Mouse (Mus musculus): ENCODE data around the gene Cacnb4. TPM values are rescaled to one million over a fixed set of nuclear protein-coding genes. Genes with fewer than 3 reads are reported as not detected.

Gene Cacnb4
- polyA plus RNA-seq, 1 experiment from 2014 or later = 1.4 TPM

DNA sequence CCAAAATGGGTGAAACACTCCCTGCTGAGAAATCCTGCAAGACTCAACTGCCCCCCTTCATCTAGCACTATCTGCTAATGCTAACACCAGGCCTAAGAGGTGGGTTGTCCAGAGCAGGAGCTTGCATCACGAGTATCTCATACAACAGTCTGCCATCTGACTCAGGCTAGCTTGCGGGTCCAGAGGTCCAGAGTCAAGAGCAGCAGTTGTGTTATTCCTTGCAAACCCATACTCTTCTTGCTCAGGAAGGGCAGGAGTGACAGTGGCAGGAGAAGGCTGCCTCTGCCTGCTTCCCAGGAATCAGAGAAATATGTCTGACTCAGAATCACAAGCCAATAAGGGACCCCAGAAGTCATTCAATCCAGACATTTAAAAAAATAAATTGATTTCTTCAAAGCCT, 116.4 kb downstream of the Cacnb4 start:
- no peaks in the 10 kb centered on the region for H3K4me1 ChIP-seq
- no peak overlapping the region for H3K4me2 ChIP-seq (replicated peaks)
- H3K9me3 ChIP-seq = no peaks in the 10 kb centered on the region
- H3K4me3 ChIP-seq = no peak overlapping the region
- 81% methylated on average over 2 of the region's 2 CpGs for WGBS
- H3K27ac ChIP-seq = no peak overlapping the region
- no peak for ATAC-seq (ENCODE audit: insufficient number of reproducible peaks, insufficient read depth, low FRiP score, low TSS enrichment)
- H3K27me3 ChIP-seq = no peaks in the 10 kb centered on the region
- no peaks in the 10 kb centered on the region for H3K36me3 ChIP-seq
- no peak overlapping the region for H3K9ac ChIP-seq

DNA sequence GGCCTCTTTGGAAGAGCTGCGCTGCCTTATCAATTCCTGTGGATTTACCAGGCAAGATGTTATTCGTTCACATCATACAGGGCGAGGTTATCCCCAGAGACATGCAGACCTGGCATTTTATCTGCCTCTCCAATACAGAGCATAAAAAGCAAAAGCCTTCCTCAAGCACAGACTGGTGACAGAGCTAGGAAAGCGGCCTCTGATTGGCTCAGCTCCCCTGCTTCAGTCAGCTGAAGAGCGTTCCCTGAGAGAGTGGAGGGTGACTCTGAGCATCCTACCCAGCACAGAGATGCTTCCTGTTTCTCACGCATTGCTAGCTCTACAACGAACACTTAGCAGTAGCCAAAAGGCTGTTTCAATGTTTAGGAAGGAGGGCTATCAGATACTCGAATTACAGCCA, 118.2 kb downstream of the Cacnb4 start:
- WGBS = 38% methylated on average over 8 of the region's 8 CpGs
- Histone ChIP-seq H3K4me1 (no peaks in the 10 kb centered on the region), H3K9me3 (no peaks in the 10 kb centered on the region), H3K27me3 (no peaks in the 10 kb centered on the region), H3K4me2 (replicated peaks) (no peak overlapping the region), H3K9ac (no peak overlapping the region), H3K27ac (no peak overlapping the region), H3K4me3 (no peak overlapping the region), H3K36me3 (no peaks in the 10 kb centered on the region)
- ATAC-seq (ENCODE audit: insufficient number of reproducible peaks, insufficient read depth, low FRiP score, low TSS enrichment) = 0 out of 2 replicates have a peak, but pooled peaks have one; percentile 69

DNA sequence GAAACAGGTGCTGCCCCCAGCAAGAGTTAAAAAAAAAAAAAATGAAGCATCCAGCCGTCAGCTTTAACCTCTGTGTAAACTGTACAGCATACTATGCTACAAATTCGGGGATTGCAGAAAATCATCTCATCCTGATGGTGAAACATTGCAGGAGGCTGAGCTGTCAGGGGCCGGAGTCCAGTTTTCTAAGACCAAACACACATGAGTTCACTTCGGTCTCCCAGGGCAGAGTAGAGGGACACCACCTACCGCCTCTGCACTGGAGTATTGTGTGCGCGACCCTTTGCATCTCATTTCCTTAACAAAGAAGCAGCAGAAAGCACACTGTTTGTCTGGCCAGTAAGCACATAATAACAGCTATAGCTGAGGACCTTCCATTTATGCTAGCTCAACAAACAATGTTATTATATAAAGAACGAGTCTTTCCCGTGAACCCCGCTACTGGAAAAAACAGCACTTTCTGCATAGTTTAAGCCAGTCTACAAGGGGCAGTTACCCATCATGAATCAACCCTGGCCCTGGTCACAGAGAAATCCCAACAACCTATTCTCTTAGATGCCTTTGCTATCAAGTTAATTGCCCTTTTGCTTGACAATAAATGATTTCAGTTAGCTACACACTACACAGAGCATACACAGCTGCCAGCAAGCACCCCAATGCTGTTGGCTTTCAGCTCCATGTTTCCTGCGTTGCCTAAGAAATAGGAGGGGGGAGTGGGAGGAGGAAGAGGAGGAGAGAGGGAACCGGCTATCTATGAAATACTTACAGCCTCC, 118.9 kb downstream of the Cacnb4 start:
- H3K36me3 ChIP-seq = no peaks in the 10 kb centered on the region
- H3K4me2 ChIP-seq (replicated peaks) = no peak overlapping the region
- no peak overlapping the region for H3K4me3 ChIP-seq
- H3K9me3 ChIP-seq = no peaks in the 10 kb centered on the region
- no peaks in the 10 kb centered on the region for H3K4me1 ChIP-seq
- H3K27ac ChIP-seq = no peak overlapping the region
- ATAC-seq (ENCODE audit: insufficient number of reproducible peaks, insufficient read depth, low FRiP score, low TSS enrichment) = no peak
- 74% methylated on average over 12 of the region's 12 CpGs for WGBS
- no peaks in the 10 kb centered on the region for H3K27me3 ChIP-seq
- no peak overlapping the region for H3K9ac ChIP-seq

DNA sequence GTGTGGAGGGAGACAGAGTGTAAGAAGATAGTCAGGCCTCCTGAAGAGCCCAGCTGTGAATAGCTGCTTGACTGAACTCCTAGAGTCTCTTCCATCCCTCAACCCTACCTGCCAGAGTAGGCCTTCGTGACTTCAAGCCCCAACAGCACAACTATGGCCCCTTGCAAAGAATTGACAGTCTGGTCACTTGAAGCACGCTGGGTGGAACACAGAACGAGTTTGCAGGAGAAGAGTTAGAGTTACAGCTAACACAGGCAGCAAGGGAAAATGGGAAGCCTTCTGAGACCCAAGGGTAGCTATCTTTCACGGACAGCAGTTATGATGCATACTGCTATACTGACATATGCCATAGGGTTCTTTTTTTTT, 119.7 kb downstream of the Cacnb4 start:
- H3K9ac ChIP-seq = no peak overlapping the region

DNA sequence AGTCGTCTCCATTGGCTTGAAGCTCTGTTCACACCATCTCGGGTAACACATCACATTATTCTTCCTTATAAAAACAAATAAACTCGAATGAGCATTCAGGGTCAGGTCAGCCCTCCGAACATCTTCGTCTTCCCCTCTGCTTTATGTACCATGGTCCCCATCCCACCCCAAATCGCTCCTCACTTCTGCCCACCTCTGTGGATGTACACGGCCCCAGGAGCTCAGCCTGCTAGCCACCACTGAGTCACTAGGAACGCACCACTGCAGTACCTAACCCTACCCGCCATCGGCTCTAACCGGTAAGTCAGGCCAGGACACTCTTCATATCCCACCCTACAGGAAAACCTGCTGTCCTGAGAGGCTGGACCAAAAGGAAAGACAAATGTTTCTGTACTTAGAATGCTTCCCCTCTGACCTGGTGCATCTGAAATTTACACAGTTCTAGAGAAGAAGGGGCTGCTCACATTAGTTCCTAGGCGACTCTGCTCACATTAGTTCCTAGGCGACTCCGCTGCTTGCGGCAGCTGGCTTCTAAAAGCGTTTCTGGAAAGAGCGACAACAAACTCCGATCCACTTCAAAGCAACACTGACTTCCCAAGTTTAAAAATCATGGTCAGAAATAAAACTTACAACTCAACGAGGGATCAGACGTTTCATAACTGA, 120.2 kb downstream of the Cacnb4 start:
- Histone ChIP-seq H3K27ac (no peak overlapping the region), H3K9me3 (no peaks in the 10 kb centered on the region), H3K4me1 (no peaks in the 10 kb centered on the region), H3K4me3 (no peak overlapping the region), H3K9ac (no peak overlapping the region), H3K4me2 (replicated peaks) (no peak overlapping the region), H3K36me3 (no peaks in the 10 kb centered on the region), H3K27me3 (no peaks in the 10 kb centered on the region)
- WGBS = 82% methylated on average over 20 of the region's 20 CpGs
- no peak for ATAC-seq (ENCODE audit: insufficient number of reproducible peaks, insufficient read depth, low FRiP score, low TSS enrichment)

More for the DNA sequence above, 119.7 kb downstream of the Cacnb4 start:
- no peaks in the 10 kb centered on the region for H3K9me3 ChIP-seq
- no peak overlapping the region for H3K27ac ChIP-seq
- no peaks in the 10 kb centered on the region for H3K36me3 ChIP-seq
- ATAC-seq (ENCODE audit: insufficient number of reproducible peaks, insufficient read depth, low FRiP score, low TSS enrichment) = no peak
- 84% methylated on average over 4 of the region's 4 CpGs for WGBS
- H3K4me2 ChIP-seq (replicated peaks) = no peak overlapping the region
- H3K27me3 ChIP-seq = no peaks in the 10 kb centered on the region
- no peaks in the 10 kb centered on the region for H3K4me1 ChIP-seq
- H3K4me3 ChIP-seq = no peak overlapping the region

DNA sequence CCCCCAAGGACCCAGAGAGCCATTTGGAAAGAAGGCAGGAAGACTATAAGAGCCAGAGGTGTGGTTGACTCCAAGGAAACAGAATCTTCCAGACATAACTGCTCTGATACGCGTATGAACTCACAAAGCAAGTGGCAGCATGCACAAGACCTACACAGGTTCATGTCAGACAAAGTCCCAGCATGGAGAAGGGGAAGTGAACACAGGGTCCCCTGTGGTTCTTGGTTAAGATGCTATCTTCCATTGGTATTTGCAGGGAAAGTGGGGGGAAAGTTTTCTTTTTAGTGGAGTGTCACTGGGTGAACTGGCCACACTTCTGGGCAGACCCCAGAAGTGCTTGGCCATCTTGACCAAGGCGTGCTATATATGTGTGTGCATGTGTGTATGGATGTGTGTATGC, 128.2 kb downstream of the Cacnb4 start:
- Histone ChIP-seq H3K27ac (no peak overlapping the region), H3K9me3 (no peaks in the 10 kb centered on the region), H3K4me2 (replicated peaks) (no peak overlapping the region), H3K4me1 (no peaks in the 10 kb centered on the region), H3K9ac (no peak overlapping the region), H3K27me3 (no peaks in the 10 kb centered on the region), H3K4me3 (no peak overlapping the region), H3K36me3 (no peaks in the 10 kb centered on the region)
- no peak for ATAC-seq (ENCODE audit: insufficient number of reproducible peaks, insufficient read depth, low FRiP score, low TSS enrichment)
- WGBS = 93% methylated on average over 3 of the region's 3 CpGs

DNA sequence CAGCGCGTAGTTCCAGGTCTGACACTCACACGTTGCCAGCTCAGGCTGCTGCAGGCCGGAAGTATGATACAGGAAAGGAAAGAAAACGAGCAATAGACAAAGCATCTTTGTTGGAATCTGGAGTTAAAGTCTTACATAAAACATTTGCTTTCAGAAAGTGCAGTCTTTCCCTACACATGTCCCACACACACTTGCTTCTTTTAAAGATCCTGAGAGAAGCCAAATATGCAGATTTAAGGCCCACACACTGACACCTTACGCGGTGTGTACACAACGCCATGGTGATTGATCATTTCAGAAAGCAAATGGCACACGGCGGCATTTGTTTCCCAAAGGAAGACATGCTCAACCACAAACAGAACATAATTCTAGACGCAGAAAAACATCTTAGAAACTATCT, 129.3 kb downstream of the Cacnb4 start:
- no peak overlapping the region for H3K9ac ChIP-seq
- H3K27ac ChIP-seq = no peak overlapping the region
- no peaks in the 10 kb centered on the region for H3K9me3 ChIP-seq
- no peak overlapping the region for H3K4me2 ChIP-seq (replicated peaks)
- H3K4me1 ChIP-seq = no peaks in the 10 kb centered on the region
- ATAC-seq (ENCODE audit: insufficient number of reproducible peaks, insufficient read depth, low FRiP score, low TSS enrichment) = no peak
- WGBS = 87% methylated on average over 11 of the region's 11 CpGs
- H3K4me3 ChIP-seq = no peak overlapping the region
- H3K36me3 ChIP-seq = no peaks in the 10 kb centered on the region
- H3K27me3 ChIP-seq = no peaks in the 10 kb centered on the region

DNA sequence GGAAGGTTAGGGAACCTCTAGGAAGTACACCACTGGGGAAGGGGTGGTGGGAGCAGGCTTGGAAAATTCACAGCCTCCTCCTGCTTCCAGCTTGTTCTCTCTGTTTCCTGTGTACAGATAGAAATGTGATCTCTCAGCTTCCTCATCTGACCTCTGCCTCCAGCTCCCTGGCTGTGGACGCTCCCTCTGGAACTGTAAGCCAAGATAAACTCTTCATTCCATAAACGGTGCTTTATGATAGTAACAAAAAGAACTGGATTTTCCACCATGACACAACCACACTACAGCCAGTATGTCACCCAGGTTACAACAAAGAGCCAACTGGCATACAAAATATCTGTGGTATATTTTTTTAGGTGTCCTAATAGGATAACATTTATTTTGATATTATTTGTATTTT, 132.1 kb downstream of the Cacnb4 start:
- H3K36me3 ChIP-seq = no peaks in the 10 kb centered on the region
- H3K27ac ChIP-seq = no peak overlapping the region
- H3K27me3 ChIP-seq = no peaks in the 10 kb centered on the region
- no peaks in the 10 kb centered on the region for H3K9me3 ChIP-seq
- 71% methylated on average over 2 of the region's 2 CpGs for WGBS
- no peaks in the 10 kb centered on the region for H3K4me1 ChIP-seq
- H3K4me3 ChIP-seq = no peak overlapping the region
- ATAC-seq (ENCODE audit: insufficient number of reproducible peaks, insufficient read depth, low FRiP score, low TSS enrichment) = no peak
- no peak overlapping the region for H3K4me2 ChIP-seq (replicated peaks)
- H3K9ac ChIP-seq = no peak overlapping the region

DNA sequence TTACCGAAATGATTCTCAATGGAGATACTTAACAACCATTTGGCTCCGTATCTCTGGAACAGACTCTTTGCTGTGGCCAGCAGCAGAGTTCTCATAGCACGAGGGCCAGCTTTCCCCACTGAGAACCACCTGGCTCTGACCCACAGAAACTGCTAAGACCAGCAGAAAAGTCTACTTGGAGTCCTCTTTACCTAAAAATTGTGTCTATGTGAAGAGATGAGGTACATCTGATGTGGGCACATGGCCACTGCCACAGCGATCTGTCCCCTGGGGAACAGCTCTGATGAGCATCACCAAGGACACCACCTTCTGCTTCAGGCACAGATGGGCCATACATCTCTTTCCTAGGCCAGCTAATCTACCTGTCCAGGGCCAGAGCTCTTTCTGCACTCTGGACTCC, 135.6 kb downstream of the Cacnb4 start:
- Histone ChIP-seq H3K4me2 (replicated peaks) (no peak overlapping the region), H3K9ac (no peak overlapping the region), H3K36me3 (no peaks in the 10 kb centered on the region), H3K4me3 (no peak overlapping the region), H3K4me1 (no peaks in the 10 kb centered on the region), H3K9me3 (no peaks in the 10 kb centered on the region), H3K27ac (no peak overlapping the region), H3K27me3 (no peaks in the 10 kb centered on the region)
- ATAC-seq (ENCODE audit: insufficient number of reproducible peaks, insufficient read depth, low FRiP score, low TSS enrichment) = no peak
- 94% methylated on average over 4 of the region's 4 CpGs for WGBS

DNA sequence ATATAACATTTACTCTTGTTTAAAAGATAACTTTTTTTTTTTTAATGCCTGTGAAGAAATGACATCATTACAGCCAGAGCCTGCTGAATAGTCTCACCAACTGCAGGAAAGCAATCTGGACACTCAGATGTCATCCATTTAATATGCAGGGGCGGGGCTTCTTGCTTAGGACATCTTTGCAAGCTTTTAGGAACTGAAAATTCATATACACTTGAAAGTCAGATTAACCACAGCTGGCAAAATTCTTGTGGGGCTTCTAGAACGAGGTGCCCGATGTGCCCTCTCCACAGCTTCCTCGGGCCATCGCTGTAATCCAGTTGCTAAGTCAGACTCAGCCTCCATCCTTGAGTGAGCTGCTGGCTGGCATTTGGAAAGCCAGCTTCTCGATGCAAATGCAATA, 137.3 kb downstream of the Cacnb4 start:
- Histone ChIP-seq H3K9ac (no peak overlapping the region), H3K4me2 (replicated peaks) (no peak overlapping the region), H3K4me3 (no peak overlapping the region), H3K27me3 (no peaks in the 10 kb centered on the region), H3K27ac (no peak overlapping the region), H3K9me3 (no peaks in the 10 kb centered on the region), H3K4me1 (no peaks in the 10 kb centered on the region), H3K36me3 (no peaks in the 10 kb centered on the region)
- 82% methylated on average over 6 of the region's 6 CpGs for WGBS
- ATAC-seq (ENCODE audit: insufficient number of reproducible peaks, insufficient read depth, low FRiP score, low TSS enrichment) = no peak

DNA sequence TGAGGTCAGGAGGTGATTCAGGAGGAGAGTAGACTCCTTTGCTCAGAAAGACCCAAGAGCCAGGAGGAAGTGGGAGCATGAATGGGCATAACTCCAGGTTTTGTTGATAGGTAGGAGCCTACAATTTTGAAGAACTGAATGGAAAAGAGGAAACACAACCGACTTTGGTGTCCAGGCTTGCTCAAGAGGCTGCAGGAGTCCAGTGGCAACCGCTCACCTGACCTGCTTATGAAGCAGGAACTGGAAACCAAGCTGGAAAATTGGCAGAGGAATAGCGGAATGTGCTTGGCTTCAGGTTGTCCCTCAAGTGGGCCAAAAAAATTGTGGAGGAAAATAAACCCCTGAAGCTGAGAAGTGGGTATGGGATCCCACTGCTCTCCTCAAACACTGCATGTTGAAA, 139.0 kb downstream of the Cacnb4 start:
- Histone ChIP-seq H3K9me3 (no peaks in the 10 kb centered on the region), H3K27ac (no peak overlapping the region), H3K4me3 (no peak overlapping the region), H3K4me1 (no peaks in the 10 kb centered on the region), H3K36me3 (no peaks in the 10 kb centered on the region), H3K9ac (no peak overlapping the region), H3K27me3 (no peaks in the 10 kb centered on the region), H3K4me2 (replicated peaks) (no peak overlapping the region)
- 94% methylated on average over 3 of the region's 3 CpGs for WGBS
- ATAC-seq (ENCODE audit: insufficient number of reproducible peaks, insufficient read depth, low FRiP score, low TSS enrichment) = no peak

DNA sequence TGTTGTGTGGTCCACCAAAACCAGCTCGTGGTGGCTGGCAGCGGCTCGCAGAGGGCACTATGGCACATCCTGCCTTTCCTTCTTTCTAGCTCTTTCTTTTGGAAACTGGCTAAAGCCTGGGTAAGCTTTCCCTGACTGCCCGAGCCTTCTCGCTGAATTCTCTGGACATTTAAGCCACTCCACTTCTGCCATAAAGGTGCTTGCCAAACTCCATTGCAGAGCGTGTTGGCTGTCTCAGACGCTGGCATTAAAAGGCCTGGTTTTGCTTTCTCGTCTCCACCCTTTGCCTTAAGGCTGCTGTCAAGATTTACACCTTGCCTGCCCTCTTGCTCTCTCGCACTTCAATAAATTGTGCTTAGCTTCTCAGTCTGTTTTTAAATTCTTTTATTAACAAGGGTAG, 139.5 kb downstream of the Cacnb4 start:
- WGBS = 88% methylated on average over 9 of the region's 9 CpGs

More for the DNA sequence above, 139.5 kb downstream of the Cacnb4 start:
- ATAC-seq (ENCODE audit: insufficient number of reproducible peaks, insufficient read depth, low FRiP score, low TSS enrichment) = no peak
- H3K27ac ChIP-seq = no peak overlapping the region
- H3K4me3 ChIP-seq = no peak overlapping the region
- H3K36me3 ChIP-seq = no peaks in the 10 kb centered on the region
- H3K4me1 ChIP-seq = no peaks in the 10 kb centered on the region
- no peaks in the 10 kb centered on the region for H3K27me3 ChIP-seq
- no peak overlapping the region for H3K9ac ChIP-seq
- H3K9me3 ChIP-seq = no peaks in the 10 kb centered on the region
- no peak overlapping the region for H3K4me2 ChIP-seq (replicated peaks)

Data from embryonic facial prominence, embryonic 12.5 days (tissue).